Mouse (Mus musculus): ENCODE data around the gene Mtss1l.

Gene Mtss1l

GRCm38 (mm10) chr8:110708429-110708828 lies 12.8 kb upstream of the Mtss1l start:
- peak in 1 of 2 experiments; percentile 50 for DNase-seq

- peak in 1 of 2 experiments; percentile 7 for DNase-seq
These were observed 10.7 kb upstream of the Mtss1l start for GRCm38 (mm10) chr8:110710593-110710992.

- no peak for DNase-seq
These were observed 9.9 kb upstream of the Mtss1l start for GRCm38 (mm10) chr8:110711271-110711934.

- DNase-seq = no peak
These were observed 8.2 kb upstream of the Mtss1l start for GRCm38 (mm10) chr8:110713073-110713472.

GRCm38 (mm10) chr8:110714827-110715519 lies 6.3 kb upstream of the Mtss1l start:
- DNase-seq = peak; percentile 63 to 65

- peak; percentile 73 to 81 for DNase-seq
These were observed 5.2 kb upstream of the Mtss1l start for GRCm38 (mm10) chr8:110716075-110716474.

GRCm38 (mm10) chr8:110717131-110717530 lies 4.1 kb upstream of the Mtss1l start:
- no peak for DNase-seq

- peak in 1 of 2 experiments; percentile 57 for DNase-seq
These were observed 2.9 kb upstream of the Mtss1l start for GRCm38 (mm10) chr8:110718209-110718968.

- peak; percentile 81 to 87 for DNase-seq
These were observed 2.2 kb upstream of the Mtss1l start for GRCm38 (mm10) chr8:110718969-110719670.

GRCm38 (mm10) chr8:110719898-110720653 lies 1.2 kb upstream of the Mtss1l start:
- no peak for DNase-seq

GRCm38 (mm10) chr8:110721606-110722413 lies 534 bp downstream of the Mtss1l start:
- DNase-seq = peak; percentile 71 to 77

GRCm38 (mm10) chr8:110722414-110723011 lies 1.2 kb downstream of the Mtss1l start:
- peak; percentile 71 to 74 for DNase-seq

- no peak for DNase-seq
These were observed 3.2 kb downstream of the Mtss1l start for GRCm38 (mm10) chr8:110724493-110724892.

- DNase-seq = peak; percentile 35 to 60
These were observed 4.0 kb downstream of the Mtss1l start for GRCm38 (mm10) chr8:110725084-110725838.

- DNase-seq = peak; percentile 96 to 97
These were observed 5.6 kb downstream of the Mtss1l start for GRCm38 (mm10) chr8:110726893-110727292.

- peak in 1 of 2 experiments; percentile 11 for DNase-seq
These were observed 10.1 kb downstream of the Mtss1l start for GRCm38 (mm10) chr8:110731346-110731859.

- DNase-seq = peak; percentile 48 to 58
These were observed 11.8 kb downstream of the Mtss1l start for GRCm38 (mm10) chr8:110733036-110733435.

- DNase-seq = peak in 1 of 2 experiments; percentile 45
These were observed 17.4 kb downstream of the Mtss1l start for GRCm38 (mm10) chr8:110738591-110739195.

- DNase-seq = peak; percentile 48 to 60
These were observed 19.4 kb downstream of the Mtss1l start for GRCm38 (mm10) chr8:110740629-110741175.
